Mouse (Mus musculus) hindbrain, embryonic 11.5 days (tissue): ENCODE data around the gene Ssb. TPM values are rescaled to one million over a fixed set of nuclear protein-coding genes. Genes with fewer than 3 reads are reported as not detected.
A peak's percentile ranks its signal among the peaks of the same experiment; 100 is the strongest.
"Not testable (repeated sequence)": the region's sequence is repeated elsewhere in the genome, so short reads cannot be mapped to it uniquely, and the experiment has no call there.

Experiments used
- ATAC-seq: fragments of 200-750 bp; cut with Nextera tagmentation; 2 replicates; pipeline ENCODE4 v1.8.0; 2017; ENCODE audit warnings: mild to moderate bottlenecking, moderate TSS enrichment, moderate library complexity; ENCODE audit not compliant: low FRiP score
- DNase-seq: peaks from one replicate; pipeline ENCODE4 v3.0.0-alpha.2; 2015; ENCODE audit warnings: low spot score
- H3K27ac ChIP-seq: fragments of 300-500 bp; sonication (generic); 2 replicates; pipeline ENCODE4 v1.5.1; 2014; ENCODE audit warnings: mild to moderate bottlenecking, low read depth, low read length
- H3K27me3 ChIP-seq: fragments of 300-500 bp; sonication (generic); 2 replicates; pipeline ENCODE4 v1.6.1; 2014; ENCODE audit warnings: mild to moderate bottlenecking, low read length, moderate library complexity, mixed read lengths; ENCODE audit not compliant: control insufficient read depth, insufficient read depth
- H3K36me3 ChIP-seq: fragments of 300-500 bp; sonication (generic); 2 replicates; pipeline ENCODE4 v1.6.1; 2014; ENCODE audit warnings: mild to moderate bottlenecking, low read length, moderate library complexity, mixed read lengths; ENCODE audit not compliant: control insufficient read depth, insufficient read depth
- H3K4me1 ChIP-seq: fragments of 300-500 bp; sonication (generic); replicated peaks from 2 replicates; pipeline ENCODE4 v1.6.1; 2014; ENCODE audit warnings: low read length, mixed read lengths; ENCODE audit not compliant: control insufficient read depth, insufficient read depth
- H3K4me2 ChIP-seq: fragments of 300-500 bp; sonication (generic); replicated peaks from 2 replicates; pipeline ENCODE4 v1.6.1; 2014; ENCODE audit warnings: mild to moderate bottlenecking, low read depth, low read length
- H3K4me3 ChIP-seq: fragments of 300-500 bp; sonication (generic); 2 replicates; pipeline ENCODE4 v1.5.1; 2014; ENCODE audit warnings: low read depth, low read length
- H3K9ac ChIP-seq: fragments of 300-500 bp; sonication (generic); 2 replicates; pipeline ENCODE4 v1.6.1; 2014; ENCODE audit warnings: low read depth, low read length
- H3K9me3 ChIP-seq: fragments of 300-500 bp; sonication (generic); 2 replicates; pipeline ENCODE4 v1.6.1; 2016; ENCODE audit warnings: low read length; ENCODE audit not compliant: control insufficient read depth
- WGBS: fragments of 180-500 bp; shearing (Covaris S2); extraction: QIAGEN DNeasy Blood & Tissue Kit; methylation state at CpG from one replicate; pipeline ENCODE4 v1.1.7; 2014; 5-methylcytosine and 5-hydroxymethylcytosine counted together
- polyA plus RNA-seq: library from polyadenylated mRNA; unstranded; fragments of >200 nt; fragmentation: Nextera tagmentation; extraction: Ambion mirVana; gene quantifications from 2 replicates; pipeline ENCODE4 v1.2.1, GENCODE M21; 2014

Gene Ssb
- polyA plus RNA-seq, 1 experiment from 2014 or later: 410 TPM

DNA sequence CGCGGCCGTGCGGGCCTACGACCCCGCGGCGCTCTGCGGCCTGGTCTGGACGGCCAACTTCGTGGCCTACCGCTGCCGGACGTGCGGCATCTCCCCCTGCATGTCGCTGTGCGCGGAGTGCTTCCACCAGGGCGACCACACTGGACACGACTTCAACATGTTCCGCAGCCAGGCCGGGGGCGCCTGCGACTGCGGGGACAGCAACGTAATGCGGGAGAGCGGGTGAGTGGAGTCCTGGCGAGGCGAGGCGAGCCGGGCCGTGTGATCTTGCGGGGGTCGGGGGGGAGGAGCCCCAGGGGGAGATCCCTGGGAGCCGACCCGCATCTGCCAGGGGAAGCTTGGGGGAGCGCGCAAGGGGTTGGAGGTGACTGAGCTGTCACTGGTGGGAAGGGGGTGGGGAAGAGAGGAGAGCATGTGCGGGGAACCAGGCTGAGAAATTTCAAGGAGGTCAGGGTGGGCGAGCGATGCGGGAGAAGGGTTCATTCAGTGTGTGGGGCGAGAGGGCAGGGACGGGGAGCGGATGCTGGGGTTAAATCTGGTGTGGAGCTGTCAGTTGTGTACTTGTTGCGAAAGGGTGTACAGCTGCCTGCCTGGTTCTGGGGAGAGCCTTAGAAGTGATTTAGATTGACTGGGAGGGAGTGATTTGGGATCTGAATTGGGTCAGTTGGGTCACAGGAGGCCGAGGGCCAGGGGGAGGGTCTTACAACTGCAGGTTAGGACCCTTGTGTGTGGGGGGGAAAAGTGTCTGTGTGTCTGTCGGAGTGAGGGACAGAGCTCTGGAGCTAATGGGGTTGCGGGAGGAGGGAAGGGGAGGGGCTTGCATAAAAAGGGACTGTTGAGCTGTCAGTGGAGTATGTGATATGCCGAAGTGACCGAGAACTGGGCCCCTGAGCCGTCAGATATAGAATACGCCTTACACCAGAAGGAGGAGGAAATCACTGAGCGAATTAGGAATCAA, 36.5 kb downstream of the Ssb start:
- Histone ChIP-seq H3K9me3 (no peaks in the 10 kb centered on the region), H3K27ac (peak overlapping the region; percentile 87), H3K4me2 (peak overlapping the region; percentile 88), H3K27me3 (no peaks in the 10 kb centered on the region), H3K9ac (peak overlapping the region; percentile 94), H3K4me1 (peaks cover 2% of the 10 kb centered on the region; the same call in 1 of the 2 replicates), H3K4me3 (peak overlapping the region; percentile 87), H3K36me3 (no peaks in the 10 kb centered on the region)
- under 1% methylated on average over 55 of the region's 55 CpGs for WGBS
- ATAC-seq (peak; percentile 71), DNase-seq (peak; percentile 66)

DNA sequence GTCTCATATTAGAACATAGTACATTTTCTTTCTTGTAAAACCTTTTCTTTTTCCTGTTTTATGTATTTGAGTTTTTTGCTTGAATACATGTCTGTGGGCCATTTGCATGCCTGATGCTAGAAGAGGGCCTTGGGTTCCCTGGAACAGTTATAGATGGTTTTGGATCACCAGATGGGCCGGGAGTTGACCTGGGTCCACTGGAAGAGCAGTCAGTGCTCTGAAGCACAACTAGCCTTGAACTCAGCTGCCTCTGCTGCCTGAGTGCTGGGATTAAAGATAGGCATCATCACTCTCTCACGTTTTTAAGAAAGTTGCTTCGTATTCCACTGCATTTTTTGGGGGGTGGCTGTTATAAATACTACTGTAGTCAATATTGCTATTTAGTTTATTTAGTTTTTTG, 42.2 kb downstream of the Ssb start:
- ATAC-seq: no peak
- H3K27ac ChIP-seq: no peak overlapping the region
- no peak for DNase-seq
- no peaks in the 10 kb centered on the region for H3K9me3 ChIP-seq
- no peak overlapping the region for H3K4me3 ChIP-seq
- WGBS: 94% methylated on average over 3 of the region's 3 CpGs
- no peak overlapping the region for H3K9ac ChIP-seq
- no peak overlapping the region for H3K4me2 ChIP-seq
- no peaks in the 10 kb centered on the region for H3K36me3 ChIP-seq
- peaks cover 2% of the 10 kb centered on the region; the same call in 1 of the 2 replicates for H3K4me1 ChIP-seq
- H3K27me3 ChIP-seq: no peaks in the 10 kb centered on the region

DNA sequence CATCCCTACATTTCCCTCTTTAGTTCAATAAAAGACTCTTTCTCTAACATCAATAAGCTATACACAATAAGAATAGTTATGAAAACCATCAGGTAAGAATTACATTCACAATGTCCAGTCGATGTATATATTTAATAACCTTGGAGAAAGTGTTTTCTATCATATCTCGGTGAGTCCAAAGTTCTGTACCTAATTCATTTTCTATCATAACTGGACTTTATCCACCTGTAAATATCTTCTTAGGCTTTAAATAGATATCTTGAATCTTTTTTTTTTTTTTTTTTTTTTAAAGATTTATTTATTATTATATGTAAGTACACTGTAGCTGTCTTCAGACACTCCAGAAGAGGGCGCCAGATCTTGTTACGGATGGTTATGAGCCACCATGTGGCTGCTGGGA, 46.0 kb downstream of the Ssb start:
- not testable (repeated sequence) for H3K27me3 ChIP-seq, ATAC-seq, H3K4me1 ChIP-seq, H3K36me3 ChIP-seq, H3K4me2 ChIP-seq, H3K9me3 ChIP-seq, H3K9ac ChIP-seq, H3K27ac ChIP-seq, H3K4me3 ChIP-seq, DNase-seq
- WGBS: 80% methylated on average over 4 of the region's 4 CpGs

DNA sequence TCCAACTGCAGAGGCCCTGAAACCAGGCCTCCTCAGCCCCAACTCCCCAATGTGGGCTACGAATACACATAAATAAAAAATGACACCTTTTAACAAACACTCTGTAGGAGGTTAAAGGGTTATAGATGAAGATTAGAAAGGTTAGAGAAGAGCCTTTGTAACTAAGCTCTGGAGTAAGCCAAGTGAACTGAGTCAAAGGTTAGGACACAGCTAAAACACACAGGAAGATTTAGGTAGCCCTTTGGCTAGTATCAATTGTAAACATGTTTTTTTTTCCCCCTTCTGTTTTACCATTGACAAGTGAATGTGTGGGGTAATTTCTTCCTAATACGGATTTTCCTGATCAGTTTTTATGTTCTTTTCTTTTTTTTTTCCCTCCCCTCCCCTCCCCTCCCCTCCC, 51.4 kb downstream of the Ssb start:
- ATAC-seq (no peak), DNase-seq (no peak)
- H3K27me3 ChIP-seq: no peaks in the 10 kb centered on the region
- no peak overlapping the region for H3K4me3 ChIP-seq
- H3K4me2 ChIP-seq: no peak overlapping the region
- WGBS: 41% methylated on average over 2 of the region's 2 CpGs
- H3K36me3 ChIP-seq: no peaks in the 10 kb centered on the region
- H3K9me3 ChIP-seq: no peaks in the 10 kb centered on the region
- H3K9ac ChIP-seq: no peak overlapping the region
- H3K4me1 ChIP-seq: no peaks in the 10 kb centered on the region
- no peak overlapping the region for H3K27ac ChIP-seq

DNA sequence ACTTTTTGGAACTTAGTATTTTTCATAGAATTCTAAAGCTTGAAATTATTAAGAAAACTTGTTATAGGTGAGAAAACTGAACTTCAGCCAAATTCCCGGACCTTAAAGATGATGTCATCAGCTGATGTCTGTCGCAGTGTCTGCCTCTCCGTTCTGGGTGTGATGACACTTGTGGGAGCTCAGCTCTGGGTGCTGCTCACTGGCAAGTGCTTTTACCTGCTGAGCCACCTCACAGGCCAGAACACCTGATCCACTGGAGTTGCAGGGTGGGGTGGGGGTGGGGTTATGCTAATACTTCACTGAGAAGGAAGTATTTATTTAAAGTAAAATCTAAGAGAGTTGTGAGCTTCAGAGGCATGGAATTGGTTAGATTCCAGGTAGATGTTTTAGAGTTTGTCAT, 55.9 kb downstream of the Ssb start:
- DNase-seq (no peak), ATAC-seq (no peak)
- 100% methylated on average over 3 of the region's 3 CpGs for WGBS
- Histone ChIP-seq H3K4me1 (no peaks in the 10 kb centered on the region), H3K4me3 (no peak overlapping the region), H3K27me3 (no peaks in the 10 kb centered on the region), H3K27ac (no peak overlapping the region), H3K4me2 (no peak overlapping the region), H3K9me3 (no peaks in the 10 kb centered on the region), H3K9ac (no peak overlapping the region), H3K36me3 (no peaks in the 10 kb centered on the region)

Other genes with a start within 250 kb of the Ssb start
- gene Bbs5, start 214.4 kb upstream of the Ssb start, polyA plus RNA-seq: 20.2 and 21.9 TPM in 2 replicates
- 0.82 and 2.0 TPM in 2 replicates for gene Klhl41, start 191.4 kb upstream of the Ssb start, polyA plus RNA-seq
- 19.5 and 20.3 TPM in 2 replicates for gene Fastkd1, start 148.0 kb upstream of the Ssb start, polyA plus RNA-seq
- 139 and 140 TPM in 2 replicates for gene Ppig, start 139.0 kb upstream of the Ssb start, polyA plus RNA-seq
- gene Ccdc173, start 72.0 kb upstream of the Ssb start, polyA plus RNA-seq: 4.2 and 5.8 TPM in 2 replicates
- gene Phospho2, start 71.9 kb upstream of the Ssb start, polyA plus RNA-seq: 41.5 and 45.1 TPM in 2 replicates
- gene Klhl23, start 39.6 kb upstream of the Ssb start, polyA plus RNA-seq: 29.1 and 39.0 TPM in 2 replicates
- 41.6 and 41.7 TPM in 2 replicates for gene Mettl5, start 24.1 kb downstream of the Ssb start, polyA plus RNA-seq
- 16.9 and 18.2 TPM in 2 replicates for gene Ubr3, start 35.7 kb downstream of the Ssb start, polyA plus RNA-seq
- 0.07 and 0.09 TPM in 2 replicates for gene Myo3b, start 177.6 kb downstream of the Ssb start, polyA plus RNA-seq